Mouse (Mus musculus) liver, adult 2 months (tissue): ENCODE measurements around the gene Accsl. TPM values are rescaled to one million over a fixed set of nuclear protein-coding genes. Genes with fewer than 3 reads are reported as not detected.

ENCODE experiments used
- DNase-seq: peaks from one replicate; pipeline ENCODE4 v3.0.0-alpha.2; 2011; ENCODE audit warnings: low read depth, low spot score; ENCODE audit errors: extremely low read depth
- H3K27ac ChIP-seq: fragments of 200-500 bp; replicated peaks from 2 replicates; pipeline ENCODE4 v1.5.1; 2012; ENCODE audit warnings: low read depth, mild to moderate bottlenecking, control low read depth, inconsistent platforms, low read length; ENCODE audit not compliant: insufficient read depth
- H3K27me3 ChIP-seq: fragments of 200-500 bp; 2 replicates; pipeline ENCODE4 v1.6.1; 2012; ENCODE audit warnings: mild to moderate bottlenecking, moderate library complexity, low read length, inconsistent platforms; ENCODE audit not compliant: control insufficient read depth, insufficient read depth
- H3K36me3 ChIP-seq: fragments of 200-500 bp; 2 replicates; pipeline ENCODE4 v1.6.1; 2012; ENCODE audit warnings: low read length, inconsistent platforms; ENCODE audit not compliant: control insufficient read depth, insufficient read depth
- H3K4me1 ChIP-seq: fragments of 200-500 bp; 2 replicates; pipeline ENCODE4 v1.6.1; 2011; ENCODE audit warnings: low read length; ENCODE audit not compliant: control insufficient read depth, insufficient read depth
- H3K4me3 ChIP-seq: fragments of 200-500 bp; 2 replicates; pipeline ENCODE4 v1.5.1; 2011; ENCODE audit warnings: low read depth, mild to moderate bottlenecking, control low read depth, low read length, moderate library complexity; ENCODE audit not compliant: insufficient read depth
- H3K79me2 ChIP-seq: fragments of 200-500 bp; 2 replicates; pipeline ENCODE4 v1.6.1; 2012; ENCODE audit warnings: inconsistent platforms, mild to moderate bottlenecking, low read length, moderate library complexity; ENCODE audit not compliant: control insufficient read depth, insufficient read depth
- H3K9ac ChIP-seq: fragments of 200-500 bp; 2 replicates; pipeline ENCODE4 v1.6.1; 2012; ENCODE audit warnings: low read depth, mild to moderate bottlenecking, control low read depth, inconsistent platforms, low read length
- CTCF ChIP-seq: fragments of 200-500 bp; IDR thresholded peaks from 2 replicates; pipeline ENCODE4 v1.5.1; 2011; ENCODE audit warnings: low read depth, low read length, control low read depth
- POLR2A ChIP-seq: fragments of 200-500 bp; IDR thresholded peaks from 2 replicates; pipeline ENCODE4 v1.6.1; 2011; ENCODE audit warnings: low read length, control low read depth; ENCODE audit not compliant: insufficient read depth; ENCODE audit errors: extremely low read depth
- WGBS: fragments of 180-500 bp; shearing (Covaris S2); methylation state at CpG from one replicate; pipeline ENCODE4 v1.1.7; 2018; 5-methylcytosine and 5-hydroxymethylcytosine counted together
- polyA plus RNA-seq: library from polyadenylated mRNA; depleted of rRNA; stranded (reverse); fragments of >200 nt; gene quantifications from 2 replicates; pipeline ENCODE4 v1.2.3, GENCODE M21; 2012
- total RNA-seq: library from RNA; depleted of rRNA; stranded (reverse); fragments of >200 nt; gene quantifications from 2 replicates; pipeline ENCODE4 v1.2.3, GENCODE M21; 2014

The Accsl gene
- total and polyA plus RNA-seq, 2 experiments, result not detected

DNA sequence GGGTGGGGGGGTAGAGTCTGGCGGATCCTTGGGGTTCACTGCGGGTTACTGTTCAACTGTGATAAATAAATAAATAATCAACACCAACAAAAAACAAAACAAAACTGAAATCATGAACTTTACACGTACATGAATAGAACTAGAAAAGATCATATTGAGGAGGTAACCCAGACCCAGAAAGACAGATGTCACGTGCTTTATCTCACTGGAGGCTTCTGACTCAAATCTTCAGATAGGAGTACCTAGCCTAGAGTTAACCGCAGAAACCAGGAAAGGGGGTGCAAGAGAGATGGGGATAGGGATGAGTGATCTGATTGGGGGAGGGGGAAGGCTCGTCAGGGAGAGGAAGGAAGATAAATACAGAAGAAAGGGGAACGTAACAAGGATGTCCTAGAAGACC is 20.1 kb upstream of the Accsl start:
- no peaks in the 10 kb centered on the region for H3K27me3 ChIP-seq
- no peaks in the 10 kb centered on the region for H3K79me2 ChIP-seq
- whole genome bisulfite sequencing, result 81% methylated on average over 7 of the region's 7 CpGs
- H3K27ac ChIP-seq, result no peak overlapping the region
- DNase-seq, result no peak
- H3K4me1 ChIP-seq, result no peaks in the 10 kb centered on the region
- no peak overlapping the region for H3K9ac ChIP-seq
- H3K4me3 ChIP-seq, result no peak overlapping the region
- H3K36me3 ChIP-seq, result no peaks in the 10 kb centered on the region
- no peak for TF ChIP-seq CTCF
- TF ChIP-seq POLR2A, result no peak

DNA sequence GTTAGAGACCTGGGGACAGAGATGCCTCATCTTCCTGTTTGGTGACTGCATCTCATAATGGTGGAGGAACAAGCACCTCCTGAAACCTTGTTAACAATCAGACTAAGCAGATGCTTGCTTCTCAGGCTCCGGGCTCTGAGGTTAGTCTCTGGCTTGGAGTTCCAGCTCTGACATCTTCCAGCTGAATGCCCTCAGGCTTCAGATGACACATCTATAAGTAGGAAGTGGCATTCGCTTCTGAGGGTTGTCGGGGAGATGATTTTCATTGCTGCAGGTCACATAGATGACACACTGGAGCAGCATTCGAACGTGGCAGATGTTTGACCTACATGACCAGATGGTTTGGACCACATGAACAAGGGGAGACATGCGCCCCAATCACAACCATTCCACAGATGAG is 19.4 kb upstream of the Accsl start:
- DNase-seq, result no peak
- H3K79me2 ChIP-seq, result no peaks in the 10 kb centered on the region
- H3K4me1 ChIP-seq, result no peaks in the 10 kb centered on the region
- H3K9ac ChIP-seq, result no peak overlapping the region
- no peaks in the 10 kb centered on the region for H3K36me3 ChIP-seq
- H3K4me3 ChIP-seq, result no peak overlapping the region
- 87% methylated on average over 6 of the region's 6 CpGs for WGBS
- no peaks in the 10 kb centered on the region for H3K27me3 ChIP-seq
- H3K27ac ChIP-seq, result no peak overlapping the region
- TF ChIP-seq CTCF (no peak), POLR2A (no peak)

DNA sequence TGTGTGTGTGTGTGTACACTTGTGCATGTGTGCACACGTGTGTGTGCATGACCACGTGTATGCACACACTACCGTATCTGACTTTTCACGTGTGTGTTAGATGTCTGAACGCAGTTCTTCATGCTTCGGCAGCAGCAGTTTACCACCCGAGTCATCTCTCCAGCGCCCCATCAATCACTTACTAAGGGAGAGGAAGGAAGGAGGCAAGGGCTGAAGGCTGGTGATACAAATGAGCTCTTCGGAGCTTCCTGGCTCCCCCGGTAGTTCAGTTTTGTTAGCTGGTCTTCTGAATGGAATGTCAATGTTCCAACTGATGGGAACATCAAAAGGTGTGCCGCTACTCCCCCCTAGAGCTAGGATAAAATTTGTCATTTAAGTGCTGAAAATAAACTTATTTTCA is 18.3 kb upstream of the Accsl start:
- no peaks in the 10 kb centered on the region for H3K27me3 ChIP-seq
- WGBS, result 72% methylated on average over 11 of the region's 11 CpGs
- H3K36me3 ChIP-seq, result no peaks in the 10 kb centered on the region
- H3K27ac ChIP-seq, result no peak overlapping the region
- no peak for DNase-seq
- TF ChIP-seq CTCF, result no peak
- TF ChIP-seq POLR2A, result no peak
- H3K9ac ChIP-seq, result no peak overlapping the region
- no peak overlapping the region for H3K4me3 ChIP-seq
- H3K79me2 ChIP-seq, result no peaks in the 10 kb centered on the region
- H3K4me1 ChIP-seq, result no peaks in the 10 kb centered on the region

DNA sequence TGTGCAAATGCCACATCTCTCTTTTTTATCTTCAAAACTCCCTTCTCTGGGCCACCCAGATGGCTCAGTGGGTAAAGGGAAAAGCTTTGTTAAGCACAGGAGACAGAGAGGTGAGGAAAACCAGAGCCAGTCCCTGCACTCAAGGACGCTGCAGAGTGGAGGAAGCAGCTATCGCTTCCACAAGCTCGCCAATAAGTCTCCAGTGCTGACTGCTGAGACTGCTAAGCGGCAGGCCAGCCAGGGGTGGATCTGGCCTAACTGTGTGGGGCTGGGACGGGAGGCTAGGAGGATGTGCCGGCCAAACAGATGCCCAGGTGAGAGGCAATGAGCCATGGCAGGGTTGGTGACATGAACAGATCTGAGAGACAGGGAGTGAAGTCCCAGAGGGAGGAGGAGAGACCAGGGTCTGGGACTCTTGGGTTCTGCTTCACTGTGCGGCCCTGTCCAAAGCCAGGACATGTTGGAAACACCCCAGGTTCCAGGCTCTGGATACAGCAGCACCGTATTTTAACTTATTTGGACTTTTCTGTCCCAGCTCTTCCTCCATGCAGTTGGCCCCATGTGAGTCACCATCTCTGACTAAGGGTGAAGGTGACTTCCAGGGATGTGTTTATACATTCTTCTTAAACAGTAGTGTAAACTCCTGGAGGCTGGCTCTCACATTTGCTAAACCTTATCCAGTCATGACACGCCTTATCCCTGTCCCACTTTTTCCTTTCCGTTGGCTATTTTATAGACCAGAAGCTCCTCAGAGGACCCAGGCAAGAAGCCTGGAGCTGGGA is 17.2 kb upstream of the Accsl start:
- Histone ChIP-seq H3K4me1 (peaks cover under 1% of the 10 kb centered on the region), H3K79me2 (no peaks in the 10 kb centered on the region), H3K36me3 (no peaks in the 10 kb centered on the region), H3K27ac (no peak overlapping the region), H3K27me3 (no peaks in the 10 kb centered on the region), H3K4me3 (no peak overlapping the region), H3K9ac (no peak overlapping the region)
- WGBS, result 60% methylated on average over 10 of the region's 10 CpGs
- no peak for TF ChIP-seq POLR2A
- no peak for TF ChIP-seq CTCF
- DNase-seq, result no peak

DNA sequence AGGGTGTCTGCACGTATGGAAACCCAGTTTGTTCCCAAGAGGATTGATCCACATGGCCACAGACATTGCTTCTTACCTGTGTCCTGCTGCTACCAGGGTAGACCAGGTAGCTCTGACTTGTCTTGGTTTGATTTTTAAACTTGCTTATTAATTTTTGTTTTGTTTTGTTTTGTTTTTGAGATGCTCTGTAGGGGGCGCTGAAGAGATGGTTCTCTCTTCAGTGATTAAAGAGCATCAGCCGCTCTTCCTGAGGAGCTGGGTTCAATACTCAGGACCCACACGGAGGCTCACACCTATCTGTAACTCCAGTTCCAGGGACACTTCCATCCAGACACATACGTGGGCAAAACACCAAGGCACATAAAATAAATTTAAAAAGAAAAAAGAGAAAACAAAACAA is 14.1 kb upstream of the Accsl start:
- no peak overlapping the region for H3K27ac ChIP-seq
- TF ChIP-seq POLR2A (no peak), CTCF (no peak)
- H3K27me3 ChIP-seq, result no peaks in the 10 kb centered on the region
- 69% methylated on average over 5 of the region's 5 CpGs for WGBS
- no peak overlapping the region for H3K9ac ChIP-seq
- no peaks in the 10 kb centered on the region for H3K79me2 ChIP-seq
- no peaks in the 10 kb centered on the region for H3K36me3 ChIP-seq
- H3K4me1 ChIP-seq, result peaks cover 2% of the 10 kb centered on the region
- no peak for DNase-seq
- H3K4me3 ChIP-seq, result no peak overlapping the region

DNA sequence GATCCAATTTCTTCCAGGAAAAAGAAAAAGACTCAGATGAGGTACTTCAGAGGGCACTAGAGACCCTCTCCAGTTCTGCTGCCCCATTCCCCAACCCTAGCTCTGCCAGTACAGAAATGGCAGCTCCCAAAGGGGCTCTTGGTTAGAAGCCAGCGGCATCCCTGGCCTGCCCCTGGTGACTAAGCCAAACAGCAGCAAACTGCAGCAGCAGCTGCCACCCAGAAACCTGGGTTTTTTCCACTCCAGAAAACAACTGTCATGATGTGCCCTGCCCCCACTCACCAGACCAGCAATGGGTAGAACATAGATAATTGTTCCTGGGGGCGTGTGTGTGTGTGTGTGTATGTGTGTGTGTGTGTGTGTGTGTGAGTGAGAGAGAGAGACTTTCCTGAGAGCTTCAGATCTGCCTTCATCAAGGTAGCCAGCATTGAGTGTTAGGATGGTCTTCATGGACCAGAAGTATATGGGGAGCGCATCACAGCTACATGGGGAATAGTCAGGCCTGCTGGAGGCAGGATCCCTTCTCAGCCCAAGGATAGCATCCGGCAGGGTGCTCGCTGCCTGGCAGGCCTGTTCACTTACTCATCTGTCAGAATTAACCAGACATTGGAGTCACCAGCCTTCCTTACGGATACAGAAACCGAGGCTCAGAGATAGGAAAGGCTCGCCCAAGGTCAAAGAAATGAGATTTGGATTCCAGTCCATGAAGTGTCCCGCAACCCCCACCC is 12.8 kb upstream of the Accsl start:
- WGBS, result 92% methylated on average over 9 of the region's 9 CpGs
- no peak for DNase-seq
- H3K79me2 ChIP-seq, result no peaks in the 10 kb centered on the region
- H3K27me3 ChIP-seq, result no peaks in the 10 kb centered on the region
- peaks cover 2% of the 10 kb centered on the region for H3K4me1 ChIP-seq
- no peak overlapping the region for H3K9ac ChIP-seq
- H3K4me3 ChIP-seq, result no peak overlapping the region
- H3K27ac ChIP-seq, result no peak overlapping the region
- no peaks in the 10 kb centered on the region for H3K36me3 ChIP-seq
- no peak for TF ChIP-seq POLR2A
- no peak for TF ChIP-seq CTCF
